Mouse (Mus musculus) ES-CJ7 (cell line): ENCODE results near the gene Hes5.

Experiments used
- DNase-seq: peaks from one replicate; pipeline ENCODE4 v3.0.0; 2011; ENCODE audit warnings: low read depth, low spot score

Gene Hes5

DNA sequence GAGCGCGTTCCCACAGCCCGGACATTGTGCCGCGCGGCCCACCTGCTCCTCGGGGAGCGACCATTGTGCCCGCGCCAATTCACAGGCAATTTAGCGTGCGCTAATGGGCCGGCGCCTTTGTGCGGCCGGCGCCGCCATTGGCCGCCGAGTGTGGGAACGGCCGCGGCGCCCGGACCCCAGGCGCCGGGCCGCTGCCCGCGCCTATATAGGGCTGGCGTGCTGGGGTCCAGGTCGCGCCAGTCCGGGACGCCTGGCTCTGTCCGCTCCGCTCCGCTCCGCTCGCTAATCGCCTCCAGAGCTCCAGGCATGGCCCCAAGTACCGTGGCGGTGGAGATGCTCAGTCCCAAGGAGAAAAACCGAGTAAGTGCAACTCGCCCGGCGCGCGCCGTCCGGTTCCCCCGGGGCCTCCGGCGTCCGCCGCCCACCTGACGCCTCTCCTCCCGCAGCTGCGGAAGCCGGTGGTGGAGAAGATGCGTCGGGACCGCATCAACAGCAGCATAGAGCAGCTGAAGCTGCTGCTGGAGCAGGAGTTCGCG is at the start of gene Hes5:
Gene Hes5 (plus strand): TSS at position 234 of the 536 bp plus-strand sequence.
- DNase-seq: no peak

- no peak for DNase-seq
Observed at GRCm38 (mm10) chr4:154911644-154912043, 49.1 kb upstream of the Hes5 start.

DNA sequence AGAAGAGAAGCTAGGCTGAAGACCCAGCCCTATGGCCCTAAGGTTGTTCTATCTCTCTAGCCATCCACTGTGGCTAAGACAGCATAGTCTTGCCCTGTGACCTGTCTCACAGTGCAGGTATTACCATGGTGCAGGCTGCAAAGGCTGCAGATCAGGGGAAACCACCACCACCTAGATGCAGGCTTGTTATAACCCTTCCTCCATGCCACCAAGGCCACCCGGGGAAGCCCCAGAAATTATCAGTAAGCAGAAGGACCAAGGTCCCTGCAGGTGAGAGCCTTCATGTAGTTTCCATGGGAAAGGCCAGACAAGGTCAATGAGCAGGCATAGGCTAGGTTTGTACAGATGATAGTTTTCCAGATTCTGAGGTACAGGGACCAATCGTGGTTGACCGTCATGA is 46.9 kb upstream of the Hes5 start:
- no peak for DNase-seq

DNA sequence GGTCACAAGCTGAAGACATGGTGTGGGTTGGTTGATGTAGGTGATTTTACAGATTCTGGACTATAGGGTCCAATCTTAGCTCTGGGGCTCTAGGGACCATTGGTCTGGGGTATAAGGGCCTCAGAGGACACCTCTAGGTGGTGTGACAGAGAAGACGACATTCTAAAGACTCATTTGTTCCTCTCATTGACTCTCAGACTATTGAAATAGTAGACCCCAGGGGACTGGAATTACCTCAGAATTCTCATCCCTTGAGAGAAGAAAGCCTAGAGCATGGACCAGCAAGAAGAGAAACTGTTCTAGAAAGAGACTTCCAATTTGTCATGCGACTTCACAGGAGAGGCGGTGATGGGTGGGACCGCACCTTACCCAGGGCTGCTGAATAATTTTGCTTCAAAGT is 46.5 kb upstream of the Hes5 start:
- DNase-seq: no peak

GRCm38 (mm10) chr4:154914707-154915106 is 46.0 kb upstream of the Hes5 start:
- no peak for DNase-seq

- DNase-seq: no peak
Observed at GRCm38 (mm10) chr4:154915286-154915685, 45.4 kb upstream of the Hes5 start.

DNA sequence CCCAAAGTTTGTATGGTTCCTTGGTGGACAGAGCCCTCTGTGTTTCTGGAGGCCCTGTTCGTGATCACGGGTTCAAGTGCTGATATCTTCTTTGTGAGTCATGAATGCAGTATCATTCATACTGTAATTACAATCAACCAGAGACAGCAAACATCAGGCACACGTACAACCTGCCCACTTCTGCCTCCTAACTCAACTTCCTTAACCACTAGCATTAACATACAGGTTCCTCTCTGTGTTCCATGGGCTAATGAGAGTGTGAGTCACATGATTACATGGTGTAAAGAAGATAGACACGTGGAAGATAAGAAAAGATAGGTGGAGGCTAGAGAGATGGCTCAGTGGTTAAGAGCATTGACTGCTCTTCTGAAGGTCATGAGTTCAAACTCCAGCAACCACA is 44.1 kb upstream of the Hes5 start:
- no peak for DNase-seq

GRCm38 (mm10) chr4:154922291-154922690 is 38.4 kb upstream of the Hes5 start:
- no peak for DNase-seq

DNA sequence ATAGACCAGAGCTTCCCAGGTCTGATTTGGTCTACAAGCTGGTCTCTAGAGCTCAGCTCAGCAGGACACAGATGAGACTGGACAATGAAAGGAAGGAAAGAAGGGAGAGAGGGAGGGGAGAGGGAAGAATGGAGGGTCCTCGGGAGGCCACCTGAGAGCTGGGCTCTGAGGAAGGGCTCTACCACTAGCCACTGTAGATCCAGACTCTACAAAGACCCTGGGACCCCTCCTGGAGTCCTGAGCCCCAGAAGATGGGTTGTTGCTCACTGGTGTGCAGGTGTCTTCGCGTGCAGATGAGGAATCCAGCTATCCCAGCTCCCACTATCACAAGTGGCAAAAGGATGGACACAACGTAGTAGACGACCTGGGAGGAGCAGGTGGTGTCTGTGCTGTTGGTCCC is 37.8 kb upstream of the Hes5 start:
- DNase-seq: no peak

DNA sequence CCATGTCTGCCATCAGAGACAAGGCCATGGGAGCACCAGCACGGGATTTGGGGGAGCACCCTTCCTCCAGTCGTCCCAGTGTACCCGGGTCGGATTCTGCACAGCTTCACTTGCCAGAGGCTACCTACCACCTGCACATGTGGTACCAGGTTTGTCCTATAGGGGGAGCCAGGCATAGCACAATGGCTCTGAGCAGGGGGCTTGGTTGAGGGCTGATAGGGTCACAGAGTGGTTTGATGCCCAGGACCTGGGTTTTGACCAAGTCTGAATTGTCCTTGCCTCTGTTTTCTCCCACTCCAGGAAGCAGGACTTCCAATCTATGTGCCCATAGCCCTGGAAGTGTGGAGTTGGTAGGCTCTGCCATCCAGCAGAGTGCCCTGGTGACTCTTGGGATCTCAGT is 35.3 kb upstream of the Hes5 start:
- DNase-seq: peak; percentile 65

- DNase-seq: no peak
Observed at GRCm38 (mm10) chr4:154926969-154927898, 33.5 kb upstream of the Hes5 start.

DNA sequence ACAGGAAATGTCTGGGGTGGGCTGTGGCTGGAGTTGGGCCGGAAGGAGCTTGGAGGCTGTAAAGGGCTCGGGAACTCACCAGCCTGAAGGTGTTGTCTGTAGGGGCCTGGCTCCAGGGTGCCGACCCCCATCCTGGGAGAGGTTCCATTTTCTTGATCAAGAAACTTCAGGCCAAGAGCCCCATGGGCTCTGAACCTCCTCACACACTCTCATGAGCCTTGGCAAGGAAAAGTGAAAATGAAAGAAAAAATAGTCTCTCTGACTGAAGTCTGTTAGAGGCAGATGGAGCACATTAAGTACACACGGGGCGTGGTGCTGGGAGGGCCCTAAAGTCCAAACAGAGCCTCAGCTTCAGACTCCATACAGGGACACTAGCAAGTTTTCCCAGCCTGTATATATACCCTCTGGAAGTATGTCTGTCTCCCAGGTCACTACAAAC is 32.8 kb upstream of the Hes5 start:
- no peak for DNase-seq

DNA sequence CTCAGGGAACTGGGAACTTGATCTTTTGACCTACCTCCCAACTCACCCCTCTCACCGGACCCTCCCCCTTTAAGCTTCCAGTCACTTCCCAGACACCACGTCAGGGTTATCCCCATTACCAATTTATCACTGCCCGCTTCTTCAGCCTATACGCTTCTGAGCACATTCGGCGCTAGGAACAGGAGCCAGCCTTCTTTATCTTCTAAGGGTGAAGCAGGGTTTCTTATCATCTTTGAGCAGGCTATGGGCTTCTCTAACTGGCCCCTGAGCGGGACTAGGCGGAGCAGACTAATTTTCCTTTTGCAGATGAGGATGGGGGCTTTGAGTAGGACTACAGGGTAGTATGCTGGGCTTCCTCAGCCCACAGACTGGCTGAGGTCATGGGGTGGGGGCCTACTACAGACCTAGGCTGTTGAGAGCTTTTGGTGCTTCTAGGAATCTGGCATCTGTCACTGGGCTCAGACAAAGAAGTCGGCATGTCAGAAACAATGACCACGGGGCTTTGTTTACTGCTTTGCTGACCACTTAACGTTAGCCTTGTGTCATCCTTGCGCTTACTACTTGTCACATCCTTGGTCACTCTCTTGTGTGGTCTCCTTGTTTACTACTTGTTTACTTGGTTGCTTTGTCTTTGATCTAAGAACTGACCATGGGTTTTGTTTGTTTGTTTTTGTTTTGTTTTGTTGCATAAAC is 32.2 kb upstream of the Hes5 start, which contains the start of gene Tnfrsf14:
Gene Tnfrsf14 (minus strand): TSS at position 169 of the 693 bp plus-strand sequence.
- no peak for DNase-seq

- DNase-seq: no peak
Observed at GRCm38 (mm10) chr4:154929088-154929660, 31.5 kb upstream of the Hes5 start.

DNA sequence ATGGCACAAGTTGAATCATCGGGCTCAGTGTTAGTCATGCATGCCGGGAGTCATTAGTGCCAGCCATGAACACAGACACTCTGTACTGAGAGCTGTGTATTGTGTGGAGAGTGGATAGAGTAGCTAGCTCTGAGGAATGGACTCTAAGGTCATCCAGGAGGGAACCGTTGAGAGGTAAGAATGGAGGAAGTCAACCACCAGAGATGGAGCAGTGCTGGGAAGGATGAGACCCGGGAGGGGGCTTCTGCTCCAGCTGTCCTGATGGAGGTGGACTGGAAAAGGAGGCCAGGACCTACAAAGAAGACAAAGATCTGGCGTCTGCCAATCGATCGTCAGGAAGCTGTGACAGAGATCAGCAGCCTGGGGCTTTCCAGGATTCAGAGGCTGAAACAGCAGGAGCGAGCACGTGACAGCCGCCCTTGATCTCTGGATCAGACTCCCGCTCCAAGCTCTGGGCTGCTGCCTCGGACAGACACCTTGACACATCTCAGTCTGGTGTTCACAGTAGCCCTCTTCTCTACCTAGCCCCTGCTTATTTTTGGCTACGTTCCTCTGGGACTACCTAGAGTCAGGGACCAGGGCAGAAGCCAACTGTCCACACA is 27.3 kb upstream of the Hes5 start:
- DNase-seq: no peak

DNA sequence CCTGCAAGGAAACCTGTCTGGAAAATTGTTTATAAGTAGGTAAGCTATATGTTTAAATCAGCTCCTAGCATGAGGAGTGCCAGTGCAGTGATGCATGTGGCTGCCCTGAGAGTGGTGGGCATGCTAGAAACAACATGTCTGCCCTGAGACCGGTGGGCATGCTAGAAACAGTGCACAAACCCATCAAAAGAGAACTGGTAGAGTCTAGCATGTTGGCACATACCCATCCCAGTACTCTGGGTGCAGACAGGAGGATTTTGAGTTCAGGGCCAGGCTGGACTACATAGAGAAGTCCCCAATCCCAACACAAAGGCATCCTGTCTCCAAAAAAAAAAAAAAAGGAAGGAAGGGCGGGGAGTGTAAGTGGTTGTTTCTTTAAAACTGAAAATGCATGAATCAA is 25.9 kb upstream of the Hes5 start:
- no peak for DNase-seq

- peak; percentile 48 for DNase-seq
Observed at GRCm38 (mm10) chr4:154935788-154936187, 24.9 kb upstream of the Hes5 start.

DNA sequence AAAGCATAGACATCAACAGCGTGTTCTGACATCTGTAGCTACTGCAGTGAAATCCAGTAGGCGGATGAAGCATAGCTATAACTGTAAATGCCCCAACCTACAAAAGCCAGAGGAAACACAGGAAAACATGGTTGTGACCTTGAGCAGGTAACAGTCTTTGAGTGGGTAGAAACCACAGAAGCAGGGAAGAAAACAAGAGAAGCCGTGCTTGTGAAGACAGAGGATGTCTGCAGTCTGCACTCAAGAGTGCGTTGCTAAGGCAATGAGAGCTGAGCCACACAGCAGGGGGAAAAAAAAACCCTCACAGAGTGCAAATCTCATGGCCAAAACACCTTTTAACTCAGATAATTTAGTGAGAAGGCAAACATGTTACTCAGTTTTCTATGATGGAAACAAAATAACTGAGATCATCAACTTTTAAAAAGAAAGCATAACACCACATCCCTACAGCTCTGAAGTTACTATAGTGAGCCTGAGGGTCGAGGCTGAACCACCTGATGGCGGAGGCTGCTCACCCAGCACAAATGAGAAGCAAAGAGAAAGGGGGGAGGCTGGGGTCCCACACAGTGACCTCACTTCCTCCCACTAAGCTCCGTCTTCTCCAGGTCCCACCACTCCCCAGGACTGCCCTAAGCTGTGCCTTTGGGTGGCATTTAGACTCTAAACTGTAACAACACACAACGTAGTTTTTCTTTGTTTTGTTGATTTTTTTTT is 24.0 kb upstream of the Hes5 start:
- DNase-seq: no peak

- no peak for DNase-seq
Observed at GRCm38 (mm10) chr4:154937746-154938145, 23.0 kb upstream of the Hes5 start.

- DNase-seq: no peak
Observed at GRCm38 (mm10) chr4:154940156-154940555, 20.6 kb upstream of the Hes5 start.

DNA sequence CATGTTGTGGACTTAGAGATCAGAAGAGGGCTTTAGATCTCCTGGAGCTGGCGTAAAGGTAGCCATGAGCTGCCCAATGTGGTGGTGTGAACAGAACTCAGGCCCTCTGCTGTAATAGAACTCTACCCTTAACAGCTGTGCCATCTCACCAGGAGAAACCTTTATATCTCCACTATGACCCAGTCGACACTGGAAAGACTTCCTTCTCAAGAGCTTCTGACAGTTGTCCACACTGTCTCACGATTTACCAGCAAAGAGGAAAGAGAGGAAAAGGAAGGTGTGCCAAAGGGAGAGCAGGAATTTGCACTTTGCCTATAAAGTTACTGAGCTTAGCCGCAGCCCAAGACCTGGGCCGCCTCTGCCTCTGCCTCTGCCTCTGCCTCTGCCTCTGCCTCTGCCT is 18.9 kb upstream of the Hes5 start:
- DNase-seq: no peak
